Mouse (Mus musculus) limb, embryonic 13.5 days (tissue): ENCODE results near the gene Pdap1. TPM values are rescaled to one million over a fixed set of nuclear protein-coding genes. Genes with fewer than 3 reads are reported as not detected.
"Not testable (repeated sequence)": the region's sequence is repeated elsewhere in the genome, so short reads cannot be mapped to it uniquely, and the experiment has no call there.

Experiments
- ATAC-seq: fragments of 200-750 bp; cut with Nextera tagmentation; 2 replicates; pipeline ENCODE4 v1.8.0; 2017; ENCODE audit warnings: low read depth, moderate number of reproducible peaks, moderate TSS enrichment; ENCODE audit not compliant: low FRiP score
- H3K27ac ChIP-seq: fragments of 300-500 bp; sonication (generic); 2 replicates; pipeline ENCODE4 v1.5.1; 2015; ENCODE audit warnings: inconsistent platforms, mild to moderate bottlenecking, moderate library complexity
- H3K27me3 ChIP-seq: fragments of 300-500 bp; sonication (generic); 2 replicates; pipeline ENCODE4 v1.6.1; 2015; ENCODE audit warnings: mild to moderate bottlenecking, inconsistent platforms
- H3K36me3 ChIP-seq: fragments of 300-500 bp; sonication (generic); 2 replicates; pipeline ENCODE4 v1.6.1; 2015; ENCODE audit warnings: inconsistent platforms, mild to moderate bottlenecking, moderate library complexity
- H3K4me1 ChIP-seq: fragments of 300-500 bp; sonication (generic); 2 replicates; pipeline ENCODE4 v1.6.1; 2015; ENCODE audit warnings: inconsistent platforms
- H3K4me2 ChIP-seq: fragments of 300-500 bp; sonication (generic); replicated peaks from 2 replicates; pipeline ENCODE4 v1.6.1; 2015; ENCODE audit warnings: inconsistent platforms, mild to moderate bottlenecking, moderate library complexity
- H3K4me3 ChIP-seq: fragments of 300-500 bp; sonication (generic); 2 replicates; pipeline ENCODE4 v1.5.1; 2015; ENCODE audit warnings: moderate library complexity, mild to moderate bottlenecking, inconsistent platforms
- H3K9ac ChIP-seq: fragments of 300-500 bp; sonication (generic); 2 replicates; pipeline ENCODE4 v1.6.1; 2015; ENCODE audit warnings: mild to moderate bottlenecking, inconsistent platforms
- H3K9me3 ChIP-seq: fragments of 300-500 bp; sonication (generic); 2 replicates; pipeline ENCODE4 v1.6.1; 2016; ENCODE audit warnings: inconsistent platforms
- WGBS: fragments of 180-500 bp; shearing (Covaris S2); methylation state at CpG from one replicate; pipeline ENCODE4 v1.1.7; 2015; 5-methylcytosine and 5-hydroxymethylcytosine counted together
- polyA plus RNA-seq: library from polyadenylated mRNA; unstranded; fragments of >200 nt; fragmentation: Nextera tagmentation; extraction: Ambion mirVana; gene quantifications from 2 replicates; pipeline ENCODE4 v1.2.1, GENCODE M21; 2015

Gene Pdap1
- polyA plus RNA-seq, 1 experiment from 2014 or later, result 137 TPM

DNA sequence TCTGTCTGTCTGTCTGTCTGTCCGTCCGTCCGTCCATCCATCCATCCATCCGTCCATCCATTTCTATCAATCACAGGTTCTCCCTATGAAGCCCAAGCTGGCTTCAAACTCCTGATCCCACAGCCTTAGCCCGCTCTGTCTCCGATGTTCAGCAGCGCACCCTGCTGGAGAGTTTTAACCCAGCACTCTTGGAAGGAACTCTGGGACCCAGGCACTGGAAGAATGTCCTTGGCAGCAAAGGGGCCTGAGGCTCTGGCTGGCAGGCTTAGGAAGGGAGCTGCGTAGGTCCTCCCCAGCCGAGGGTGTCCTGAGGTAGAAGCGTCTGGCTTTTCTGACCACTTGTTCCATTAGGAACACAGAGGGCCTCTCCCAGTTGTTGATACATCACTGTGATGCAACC lies 23.1 kb downstream of the Pdap1 start:
- ATAC-seq, result no peak
- 0 out of 2 replicates have a peak, but pooled peaks cover 5% of the 10 kb centered on the region for H3K9me3 ChIP-seq
- H3K27me3 ChIP-seq, result no peaks in the 10 kb centered on the region
- 47% methylated on average over 10 of the region's 10 CpGs for WGBS
- H3K4me2 ChIP-seq, result peak overlapping the region; percentile 91
- peak overlapping the region; percentile 80 for H3K27ac ChIP-seq
- peaks cover 48% of the 10 kb centered on the region for H3K4me1 ChIP-seq
- H3K9ac ChIP-seq, result peak overlapping the region; percentile 43; the same call in 1 of the 2 replicates
- H3K36me3 ChIP-seq, result peaks cover 9% of the 10 kb centered on the region; the same call in 1 of the 2 replicates
- H3K4me3 ChIP-seq, result peak overlapping the region; percentile 15; the same call in 1 of the 2 replicates

- peak overlapping the region; percentile 15; the same call in 1 of the 2 replicates for H3K4me3 ChIP-seq
- WGBS, result 19% methylated on average over 4 of the region's 4 CpGs
- H3K4me2 ChIP-seq, result peak overlapping the region; percentile 91
- H3K36me3 ChIP-seq, result peaks cover 7% of the 10 kb centered on the region; the same call in 1 of the 2 replicates
- H3K4me1 ChIP-seq, result peaks cover 48% of the 10 kb centered on the region
- peak; percentile 45 for ATAC-seq
- H3K27ac ChIP-seq, result peak overlapping the region; percentile 80
- H3K9ac ChIP-seq, result no peak overlapping the region
- H3K27me3 ChIP-seq, result no peaks in the 10 kb centered on the region
- H3K9me3 ChIP-seq, result 0 out of 2 replicates have a peak, but pooled peaks cover 5% of the 10 kb centered on the region
Measured at GRCm38 (mm10) chr5:145116316-145116715, 23.7 kb downstream of the Pdap1 start.

DNA sequence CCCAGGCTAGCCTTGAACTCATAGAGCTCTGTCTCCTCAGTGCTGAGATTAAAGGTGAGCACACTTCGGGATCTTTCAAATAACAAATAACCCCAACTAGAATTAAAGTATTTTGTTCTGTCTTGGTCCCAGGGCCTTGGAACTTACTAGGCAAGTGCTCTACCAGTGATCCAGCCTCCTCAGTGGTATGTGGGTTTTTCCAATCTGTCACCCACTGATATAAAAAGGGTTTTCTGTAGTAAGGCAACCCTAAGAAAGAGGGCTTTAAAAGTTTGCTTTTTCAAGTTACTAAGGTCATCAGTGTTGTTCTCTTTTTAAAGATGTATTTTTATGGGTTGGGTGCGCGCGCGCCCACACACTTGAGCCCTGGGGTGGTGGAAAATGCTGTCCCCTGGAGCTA lies 24.3 kb downstream of the Pdap1 start:
- Histone ChIP-seq H3K27me3 (no peaks in the 10 kb centered on the region), H3K4me3 (peak overlapping the region; percentile 67; the same call in 1 of the 2 replicates), H3K27ac (peak overlapping the region; percentile 80), H3K9me3 (0 out of 2 replicates have a peak, but pooled peaks cover 5% of the 10 kb centered on the region), H3K4me1 (peaks cover 42% of the 10 kb centered on the region), H3K4me2 (peak overlapping the region; percentile 91), H3K9ac (no peak overlapping the region), H3K36me3 (peaks cover 10% of the 10 kb centered on the region)
- no peak for ATAC-seq
- 71% methylated on average over 5 of the region's 5 CpGs for WGBS

DNA sequence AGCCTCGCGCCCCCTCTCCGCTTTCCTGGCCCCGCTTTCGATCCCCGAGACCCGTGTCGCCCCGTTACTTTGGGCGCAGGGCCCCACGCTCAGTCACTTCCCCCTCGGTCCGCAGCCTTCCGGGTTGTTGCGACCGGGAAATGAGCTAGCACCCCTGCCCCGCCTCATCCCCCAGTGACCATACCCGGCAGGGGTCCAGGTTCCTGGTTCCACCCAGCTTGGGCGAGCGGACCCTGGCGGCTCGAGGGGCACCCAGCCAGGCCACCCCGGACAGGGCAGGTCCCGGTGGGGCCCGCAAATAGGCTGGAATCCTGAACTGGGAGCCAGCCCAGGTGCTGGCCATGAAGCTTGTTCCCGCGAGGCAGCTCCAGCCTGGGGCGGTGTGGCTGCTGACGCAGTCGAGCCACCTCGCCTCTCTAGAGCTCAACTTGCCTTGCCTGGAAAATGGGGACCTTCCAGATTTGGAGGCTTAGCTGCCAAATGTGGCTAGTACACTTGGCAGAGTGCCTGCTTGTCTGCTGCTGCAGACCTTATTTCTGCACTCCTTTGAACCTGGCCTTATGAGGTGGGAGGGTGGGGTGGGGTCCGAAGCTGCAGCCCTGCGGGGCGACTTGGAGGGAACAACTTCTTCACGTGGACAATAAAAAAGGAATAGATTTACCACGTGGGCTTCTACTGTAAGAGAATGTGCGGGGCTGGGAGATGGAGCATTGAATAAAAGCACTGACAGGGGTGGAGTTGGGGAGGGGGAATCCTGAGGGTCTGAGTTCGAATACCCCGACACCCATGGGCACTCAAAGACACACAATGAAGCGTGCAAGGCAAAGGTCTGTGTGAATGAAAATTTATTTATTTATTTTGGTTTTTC lies 25.2 kb downstream of the Pdap1 start:
- Histone ChIP-seq H3K4me2 (peak overlapping the region; percentile 91), H3K4me1 (peaks cover 37% of the 10 kb centered on the region), H3K36me3 (peaks cover 19% of the 10 kb centered on the region), H3K4me3 (peak overlapping the region; percentile 67), H3K9ac (peak overlapping the region; percentile 77), H3K9me3 (0 out of 2 replicates have a peak, but pooled peaks cover 5% of the 10 kb centered on the region), H3K27ac (peak overlapping the region; percentile 61; the same call in 1 of the 2 replicates), H3K27me3 (no peaks in the 10 kb centered on the region)
- ATAC-seq, result peak; percentile 15; the same call in 1 of the 2 replicates
- 12% methylated on average over 40 of the region's 40 CpGs for WGBS

GRCm38 (mm10) chr5:145114071-145114605 lies 25.9 kb downstream of the Pdap1 start, which contains the start of gene Arpc1b:
Gene Arpc1b (plus strand): TSS chr5:145114215.
- peak within 1 kb of the TSS; percentile 67 for H3K4me3 ChIP-seq
- ATAC-seq, result peak; percentile 46
- H3K27me3 ChIP-seq, result no peaks in the 10 kb centered on the region
- peak within 1 kb of the TSS; percentile 61; the same call in 1 of the 2 replicates for H3K27ac ChIP-seq
- H3K4me2 ChIP-seq, result peak within 1 kb of the TSS; percentile 91
- WGBS, result under 1% methylated on average over 49 of the region's 53 CpGs
- peaks cover 37% of the 10 kb centered on the region for H3K4me1 ChIP-seq
- peaks cover 21% of the 10 kb centered on the region for H3K36me3 ChIP-seq
- 0 out of 2 replicates have a peak, but pooled peaks cover 1% of the 10 kb centered on the region for H3K9me3 ChIP-seq
- H3K9ac ChIP-seq, result peak within 1 kb of the TSS; percentile 77

DNA sequence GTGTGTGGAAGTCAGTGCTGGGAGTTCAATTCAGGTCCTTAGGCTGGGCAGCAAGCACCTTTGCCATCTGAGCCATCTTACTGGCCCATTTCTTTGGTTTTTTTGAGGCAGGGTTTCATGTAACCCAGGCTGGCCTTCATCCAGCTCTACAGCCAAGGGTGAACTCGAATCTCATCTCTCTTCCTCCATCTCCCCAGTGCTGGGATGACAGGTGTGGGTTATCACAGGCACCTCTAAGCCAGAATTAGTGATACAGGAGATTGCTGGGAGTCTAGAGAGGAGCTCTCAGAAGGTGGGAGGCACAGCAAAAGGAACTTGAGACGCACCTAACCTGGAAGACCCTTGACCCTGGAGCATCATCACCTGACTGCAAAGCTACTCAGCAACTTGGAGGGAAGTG lies 26.6 kb downstream of the Pdap1 start:
- WGBS, result 59% methylated on average over 2 of the region's 2 CpGs
- Histone ChIP-seq H3K9ac (no peak overlapping the region), H3K4me1 (peaks cover 37% of the 10 kb centered on the region), H3K4me2 (peak overlapping the region; percentile 91), H3K27me3 (no peaks in the 10 kb centered on the region), H3K9me3 (no peaks in the 10 kb centered on the region), H3K27ac (no peak overlapping the region), H3K36me3 (peaks cover 24% of the 10 kb centered on the region), H3K4me3 (peak overlapping the region; percentile 67)
- no peak for ATAC-seq

GRCm38 (mm10) chr5:145112566-145112965 lies 27.5 kb downstream of the Pdap1 start:
- WGBS, result 76% methylated on average over 8 of the region's 8 CpGs

GRCm38 (mm10) chr5:145110401-145110800 lies 29.6 kb downstream of the Pdap1 start:
- peaks cover 14% of the 10 kb centered on the region for H3K4me1 ChIP-seq
- H3K36me3 ChIP-seq, result peaks cover 54% of the 10 kb centered on the region
- no peak overlapping the region for H3K27ac ChIP-seq
- 87% methylated on average over 6 of the region's 6 CpGs for WGBS
- ATAC-seq, result no peak
- H3K9ac ChIP-seq, result no peak overlapping the region
- H3K27me3 ChIP-seq, result no peaks in the 10 kb centered on the region
- no peak overlapping the region for H3K4me3 ChIP-seq
- no peaks in the 10 kb centered on the region for H3K9me3 ChIP-seq
- H3K4me2 ChIP-seq, result no peak overlapping the region

More at GRCm38 (mm10) chr5:145112566-145112965, 27.5 kb downstream of the Pdap1 start:
- Histone ChIP-seq H3K9ac (no peak overlapping the region), H3K4me1 (peaks cover 32% of the 10 kb centered on the region), H3K4me3 (no peak overlapping the region), H3K27me3 (no peaks in the 10 kb centered on the region), H3K27ac (no peak overlapping the region), H3K36me3 (peaks cover 33% of the 10 kb centered on the region), H3K4me2 (no peak overlapping the region), H3K9me3 (no peaks in the 10 kb centered on the region)
- ATAC-seq, result no peak

DNA sequence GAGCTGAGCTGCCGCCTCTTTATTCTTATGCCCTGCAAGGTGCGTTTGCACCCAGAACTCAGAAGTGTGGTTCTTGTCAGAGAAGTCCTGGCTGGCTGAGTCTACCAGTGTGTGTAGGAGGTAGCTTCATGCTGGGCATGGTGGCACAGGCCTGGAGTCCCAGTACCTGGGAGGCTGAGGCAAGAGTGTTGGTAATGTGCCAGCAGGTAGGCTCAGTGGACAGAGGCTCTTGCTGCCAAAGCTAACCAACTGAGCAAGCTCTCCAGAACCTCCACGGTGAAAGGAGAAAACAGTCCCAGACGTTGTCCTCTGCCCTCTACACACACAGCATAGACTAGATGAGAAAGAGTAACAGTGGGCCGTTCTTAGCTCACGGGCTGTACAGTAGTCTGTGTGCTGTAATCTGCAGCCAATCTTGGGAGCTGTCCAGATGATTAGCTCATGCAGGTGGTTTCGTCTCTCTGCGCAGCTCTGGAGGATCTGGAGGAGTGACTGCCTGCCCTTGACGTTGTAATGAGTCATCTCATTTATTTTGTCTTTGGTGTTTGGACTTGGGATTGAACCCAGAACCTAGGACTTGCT lies 34.3 kb downstream of the Pdap1 start:
- no peaks in the 10 kb centered on the region for H3K9me3 ChIP-seq
- WGBS, result 92% methylated on average over 9 of the region's 9 CpGs
- no peaks in the 10 kb centered on the region for H3K4me1 ChIP-seq
- H3K4me2 ChIP-seq, result no peak overlapping the region
- H3K27me3 ChIP-seq, result no peaks in the 10 kb centered on the region
- H3K4me3 ChIP-seq, result no peak overlapping the region
- no peak for ATAC-seq
- no peak overlapping the region for H3K27ac ChIP-seq
- H3K9ac ChIP-seq, result no peak overlapping the region
- peaks cover 97% of the 10 kb centered on the region for H3K36me3 ChIP-seq

DNA sequence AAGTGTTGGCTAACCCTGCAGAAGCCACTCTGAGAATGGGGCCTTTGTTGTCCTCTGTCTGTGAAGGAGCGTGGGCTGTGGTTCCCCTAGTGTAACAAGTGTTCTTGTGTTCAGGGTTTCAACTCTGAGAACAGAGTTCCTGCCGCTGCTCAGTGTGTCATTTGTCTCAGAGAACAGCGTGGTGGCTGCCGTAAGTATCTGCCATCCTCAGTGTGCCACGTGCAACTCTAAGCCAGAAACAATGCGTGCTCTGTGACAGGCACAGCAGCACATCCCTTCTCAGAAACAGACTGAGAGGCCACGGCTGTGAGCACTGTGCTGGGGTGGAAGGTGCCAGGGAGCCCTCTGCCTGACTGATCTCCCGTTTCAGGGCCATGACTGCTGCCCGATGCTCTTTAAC lies 35.7 kb downstream of the Pdap1 start:
- no peaks in the 10 kb centered on the region for H3K9me3 ChIP-seq
- H3K9ac ChIP-seq, result no peak overlapping the region
- H3K4me2 ChIP-seq, result no peak overlapping the region
- H3K36me3 ChIP-seq, result peaks cover 97% of the 10 kb centered on the region
- H3K4me3 ChIP-seq, result no peak overlapping the region
- no peaks in the 10 kb centered on the region for H3K4me1 ChIP-seq
- H3K27ac ChIP-seq, result no peak overlapping the region
- peak; percentile 32; the same call in 1 of the 2 replicates for ATAC-seq
- 89% methylated on average over 9 of the region's 9 CpGs for WGBS
- no peaks in the 10 kb centered on the region for H3K27me3 ChIP-seq

DNA sequence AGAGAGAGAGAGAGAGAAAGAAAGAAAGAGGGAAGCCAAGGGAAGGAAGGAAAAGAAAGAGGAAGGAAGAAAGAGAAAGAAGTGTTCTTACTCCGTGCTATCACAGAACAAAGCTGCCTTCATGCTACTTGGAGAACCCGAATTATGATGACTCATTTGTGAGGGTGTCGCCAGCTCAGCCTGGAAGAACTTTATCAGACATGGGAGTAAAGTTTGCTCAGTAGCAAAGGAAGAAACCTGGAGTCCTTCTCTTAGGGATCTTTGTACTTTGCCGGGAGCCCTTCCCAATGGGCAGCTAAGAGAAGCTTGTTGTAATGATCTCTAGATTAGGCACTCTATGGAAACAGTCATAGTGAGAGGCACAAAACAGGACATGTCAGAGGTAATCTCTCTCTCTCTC lies 37.3 kb downstream of the Pdap1 start:
- Histone ChIP-seq H3K4me3 (no peak overlapping the region), H3K27ac (no peak overlapping the region), H3K4me2 (no peak overlapping the region), H3K27me3 (no peaks in the 10 kb centered on the region), H3K4me1 (no peaks in the 10 kb centered on the region), H3K36me3 (peaks cover 98% of the 10 kb centered on the region), H3K9ac (no peak overlapping the region), H3K9me3 (no peaks in the 10 kb centered on the region)
- no peak for ATAC-seq
- WGBS, result 91% methylated on average over 4 of the region's 4 CpGs

DNA sequence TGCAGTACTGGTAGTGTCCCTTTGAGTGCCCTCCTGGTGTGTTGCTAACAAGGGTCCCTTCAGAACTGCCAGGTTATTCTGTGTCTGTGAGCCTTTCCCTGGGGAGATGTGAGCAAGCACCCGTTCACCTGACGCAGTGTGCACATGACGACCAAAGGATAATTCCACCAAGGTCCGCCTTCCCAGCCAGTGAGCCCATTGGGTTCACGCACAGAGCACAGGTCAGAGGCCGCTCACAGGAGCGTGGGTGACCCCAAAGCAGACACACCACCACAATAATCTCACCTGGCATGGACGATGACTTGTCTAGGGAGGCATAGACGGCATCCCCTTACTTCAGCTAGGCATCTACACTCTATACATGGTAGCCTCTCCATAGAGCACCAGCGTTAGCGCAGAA lies 38.6 kb downstream of the Pdap1 start:
- H3K27ac ChIP-seq, H3K27me3 ChIP-seq, H3K4me3 ChIP-seq, H3K9ac ChIP-seq, H3K4me1 ChIP-seq, H3K4me2 ChIP-seq, H3K9me3 ChIP-seq, ATAC-seq: not testable (repeated sequence)
- H3K36me3 ChIP-seq, result peaks cover 98% of the 10 kb centered on the region
- WGBS, result 97% methylated on average over 11 of the region's 11 CpGs
